Mouse (Mus musculus) embryonic facial prominence, embryonic 10.5 days (tissue): ENCODE measurements around the gene Lrrc8c. TPM values are rescaled to one million over a fixed set of nuclear protein-coding genes. Genes with fewer than 3 reads are reported as not detected.

Source experiments
- DNase-seq: peaks from one replicate; pipeline ENCODE4 v3.0.0-alpha.2; 2017; ENCODE audit warnings: low spot score
- H3K27ac ChIP-seq: fragments of 300-500 bp; sonication (generic); replicated peaks from 2 replicates; pipeline ENCODE4 v1.5.1; 2016; ENCODE audit warnings: mild to moderate bottlenecking
- H3K27me3 ChIP-seq: fragments of 300-500 bp; sonication (generic); replicated peaks from 2 replicates; pipeline ENCODE4 v1.6.1; 2016; ENCODE audit warnings: low read depth, mild to moderate bottlenecking; ENCODE audit not compliant: poor library complexity, severe bottlenecking
- H3K36me3 ChIP-seq: fragments of 300-500 bp; sonication (generic); replicated peaks from 2 replicates; pipeline ENCODE4 v1.6.1; 2016; ENCODE audit warnings: mild to moderate bottlenecking, moderate library complexity
- H3K4me1 ChIP-seq: fragments of 300-500 bp; sonication (generic); 2 replicates; pipeline ENCODE4 v1.6.1; 2016
- H3K4me3 ChIP-seq: fragments of 300-500 bp; sonication (generic); 2 replicates; pipeline ENCODE4 v1.5.1; 2016; ENCODE audit warnings: mild to moderate bottlenecking, moderate library complexity
- H3K9me3 ChIP-seq: fragments of 300-500 bp; sonication (generic); 2 replicates; pipeline ENCODE4 v1.6.1; 2016; ENCODE audit warnings: mild to moderate bottlenecking
- WGBS: fragments of 180-500 bp; shearing (Covaris S2); methylation state at CpG from one replicate; pipeline ENCODE4 v1.1.7; 2016; 5-methylcytosine and 5-hydroxymethylcytosine counted together
- polyA plus RNA-seq: library from polyadenylated mRNA; unstranded; fragments of >200 nt; fragmentation: Nextera tagmentation; extraction: Ambion mirVana; gene quantifications from 2 replicates; pipeline ENCODE4 v1.2.1, GENCODE M21; 2016

The Lrrc8c gene
- polyA plus RNA-seq, 1 experiment from 2014 or later: 10.8 TPM

GRCm38 (mm10) chr5:105516290-105516689 lies 2.9 kb upstream of the Lrrc8c start:
- Histone ChIP-seq H3K36me3 (no peaks in the 10 kb centered on the region), H3K4me1 (peaks cover 51% of the 10 kb centered on the region), H3K4me3 (no peak overlapping the region), H3K9me3 (no peaks in the 10 kb centered on the region), H3K27me3 (peaks cover 31% of the 10 kb centered on the region), H3K27ac (no peak overlapping the region)
- DNase-seq: no peak
- 56% methylated on average over 3 of the region's 3 CpGs for WGBS

GRCm38 (mm10) chr5:105517992-105518625 lies 1.1 kb upstream of the Lrrc8c start:
- Histone ChIP-seq H3K4me1 (peaks cover 51% of the 10 kb centered on the region), H3K27ac (peak overlapping the region; percentile 89; the same call in 1 of the 2 replicates), H3K9me3 (no peaks in the 10 kb centered on the region), H3K36me3 (no peaks in the 10 kb centered on the region), H3K27me3 (peaks cover 31% of the 10 kb centered on the region), H3K4me3 (peak overlapping the region; percentile 84)
- 25% methylated on average over 7 of the region's 7 CpGs for WGBS
- DNase-seq: no peak

GRCm38 (mm10) chr5:105518626-105519095 lies 527 bp upstream of the Lrrc8c start:
- Histone ChIP-seq H3K4me1 (peaks cover 51% of the 10 kb centered on the region), H3K27ac (peak overlapping the region; percentile 89), H3K36me3 (no peaks in the 10 kb centered on the region), H3K4me3 (peak overlapping the region; percentile 84), H3K9me3 (no peaks in the 10 kb centered on the region), H3K27me3 (peaks cover 31% of the 10 kb centered on the region)
- 2% methylated on average over 16 of the region's 16 CpGs for WGBS
- no peak for DNase-seq

GRCm38 (mm10) chr5:105519976-105520300 lies 750 bp downstream of the Lrrc8c start:
- WGBS: 3% methylated on average over 5 of the region's 5 CpGs
- H3K27me3 ChIP-seq: peaks cover 31% of the 10 kb centered on the region
- H3K27ac ChIP-seq: peak overlapping the region; percentile 89
- no peaks in the 10 kb centered on the region; the same call in 1 of the 2 replicates for H3K36me3 ChIP-seq
- peak overlapping the region; percentile 84 for H3K4me3 ChIP-seq
- H3K4me1 ChIP-seq: peaks cover 49% of the 10 kb centered on the region
- no peak for DNase-seq
- no peaks in the 10 kb centered on the region for H3K9me3 ChIP-seq

DNA sequence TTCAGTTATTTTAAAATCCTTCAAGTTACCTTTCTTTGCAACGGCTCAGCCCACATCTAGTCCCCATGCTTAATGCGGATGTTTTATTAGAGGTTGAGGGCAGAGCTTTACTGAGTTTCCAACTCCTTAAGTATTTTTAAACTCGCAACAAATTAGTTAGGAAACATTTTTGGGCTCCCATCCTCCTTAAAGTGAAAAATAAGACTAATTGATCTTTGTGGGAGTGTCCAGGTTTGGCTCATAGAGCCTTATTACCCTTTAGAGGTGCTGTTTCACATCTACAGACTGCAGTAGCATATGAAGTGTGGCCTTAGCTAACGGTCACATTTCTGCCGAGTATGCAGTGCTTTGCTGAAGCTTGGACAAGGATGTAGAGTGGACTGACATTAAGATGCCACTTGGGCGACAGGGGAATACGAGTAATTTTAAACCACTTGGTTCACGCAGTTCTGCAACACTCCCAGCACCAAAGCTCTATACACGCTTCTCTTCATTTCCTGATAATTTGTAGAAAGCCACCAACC lies 1.3 kb downstream of the Lrrc8c start:
- H3K27me3 ChIP-seq: peaks cover 31% of the 10 kb centered on the region
- no peaks in the 10 kb centered on the region; the same call in 1 of the 2 replicates for H3K36me3 ChIP-seq
- peak overlapping the region; percentile 89; the same call in 1 of the 2 replicates for H3K27ac ChIP-seq
- no peak for DNase-seq
- WGBS: 58% methylated on average over 9 of the region's 9 CpGs
- H3K4me3 ChIP-seq: peak overlapping the region; percentile 84
- H3K9me3 ChIP-seq: no peaks in the 10 kb centered on the region
- H3K4me1 ChIP-seq: peaks cover 44% of the 10 kb centered on the region

DNA sequence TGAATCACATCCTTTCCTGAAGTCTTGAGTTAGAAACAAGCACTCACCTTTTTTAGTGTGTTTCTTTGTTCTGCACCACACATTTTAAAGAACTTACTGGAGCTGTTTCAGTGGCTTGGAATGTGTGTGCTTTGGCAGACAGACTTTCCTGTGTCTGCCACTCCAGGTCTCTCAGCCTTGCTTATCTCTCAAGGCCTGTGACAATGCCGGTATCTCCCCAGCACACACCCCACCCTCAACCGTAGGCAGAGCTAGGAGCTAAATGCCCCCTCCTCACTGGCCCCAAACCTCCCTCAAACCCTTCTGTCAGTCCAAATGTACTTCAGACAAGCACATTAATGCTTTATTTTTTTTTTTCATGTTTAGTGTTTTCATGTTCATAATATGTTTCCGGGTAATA lies 4.3 kb downstream of the Lrrc8c start:
- no peak overlapping the region for H3K27ac ChIP-seq
- DNase-seq: no peak
- H3K4me1 ChIP-seq: peaks cover 21% of the 10 kb centered on the region
- H3K36me3 ChIP-seq: peaks cover 5% of the 10 kb centered on the region; the same call in 1 of the 2 replicates
- H3K27me3 ChIP-seq: peaks cover 12% of the 10 kb centered on the region; the same call in 1 of the 2 replicates
- WGBS: 79% methylated on average over 3 of the region's 3 CpGs
- no peaks in the 10 kb centered on the region for H3K9me3 ChIP-seq
- H3K4me3 ChIP-seq: no peak overlapping the region

DNA sequence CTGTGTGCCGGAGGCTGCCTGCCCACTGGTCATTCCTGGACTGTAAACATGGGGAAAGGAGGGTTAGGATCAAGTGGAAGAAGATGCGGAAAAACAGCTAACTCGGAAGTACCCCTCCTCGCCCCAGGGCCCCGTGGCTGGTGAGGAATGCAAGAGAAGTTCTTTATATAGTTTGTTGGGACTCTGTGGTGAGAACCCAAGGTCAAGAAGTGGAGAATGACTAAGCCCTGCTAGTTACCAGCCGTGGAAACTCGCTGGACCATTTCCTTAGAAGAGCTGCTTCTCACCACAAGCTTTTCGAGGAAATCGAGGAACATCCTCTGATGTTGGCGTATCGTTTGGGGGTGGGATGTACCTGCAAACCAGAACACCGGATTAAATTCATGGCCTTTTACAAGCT lies 5.8 kb downstream of the Lrrc8c start:
- no peak overlapping the region for H3K27ac ChIP-seq
- 91% methylated on average over 12 of the region's 12 CpGs for WGBS
- no peaks in the 10 kb centered on the region for H3K9me3 ChIP-seq
- peaks cover 11% of the 10 kb centered on the region; the same call in 1 of the 2 replicates for H3K27me3 ChIP-seq
- peaks cover 5% of the 10 kb centered on the region; the same call in 1 of the 2 replicates for H3K36me3 ChIP-seq
- no peak overlapping the region for H3K4me3 ChIP-seq
- DNase-seq: no peak
- H3K4me1 ChIP-seq: peaks cover 8% of the 10 kb centered on the region

- DNase-seq: no peak
- no peaks in the 10 kb centered on the region for H3K9me3 ChIP-seq
- peaks cover 1% of the 10 kb centered on the region; the same call in 1 of the 2 replicates for H3K27me3 ChIP-seq
- H3K27ac ChIP-seq: no peak overlapping the region
- peaks cover 5% of the 10 kb centered on the region; the same call in 1 of the 2 replicates for H3K36me3 ChIP-seq
- no peaks in the 10 kb centered on the region for H3K4me1 ChIP-seq
- H3K4me3 ChIP-seq: no peak overlapping the region
- WGBS: 92% methylated on average over 4 of the region's 4 CpGs
Measured at GRCm38 (mm10) chr5:105526107-105526645, 7.0 kb downstream of the Lrrc8c start.

DNA sequence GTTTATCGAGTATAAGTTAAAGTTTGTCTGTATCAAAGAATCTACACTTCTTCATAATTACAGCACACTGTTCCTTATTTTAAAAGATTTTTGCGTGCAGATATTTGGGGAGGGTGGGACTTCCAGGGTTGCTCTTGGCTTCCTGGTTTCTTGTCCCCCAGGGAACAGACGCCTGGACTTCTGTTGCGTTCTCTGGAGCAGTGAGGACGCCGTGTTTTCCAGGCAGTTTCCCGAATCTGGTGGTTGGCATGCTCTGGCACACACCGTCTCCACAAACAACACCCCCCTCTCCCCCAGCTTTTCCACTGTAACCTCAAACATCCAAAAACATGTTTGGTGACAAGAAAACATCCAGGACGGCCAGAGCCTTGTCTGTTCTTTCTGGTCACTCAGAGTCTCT lies 7.6 kb downstream of the Lrrc8c start:
- no peak overlapping the region for H3K27ac ChIP-seq
- H3K4me3 ChIP-seq: no peak overlapping the region
- no peaks in the 10 kb centered on the region for H3K4me1 ChIP-seq
- no peaks in the 10 kb centered on the region for H3K9me3 ChIP-seq
- no peak for DNase-seq
- peaks cover 5% of the 10 kb centered on the region; the same call in 1 of the 2 replicates for H3K36me3 ChIP-seq
- 91% methylated on average over 9 of the region's 9 CpGs for WGBS
- no peaks in the 10 kb centered on the region for H3K27me3 ChIP-seq

- Histone ChIP-seq H3K27me3 (no peaks in the 10 kb centered on the region), H3K36me3 (peaks cover 5% of the 10 kb centered on the region; the same call in 1 of the 2 replicates), H3K4me1 (no peaks in the 10 kb centered on the region), H3K4me3 (no peak overlapping the region), H3K9me3 (no peaks in the 10 kb centered on the region), H3K27ac (no peak overlapping the region)
- WGBS: 93% methylated on average over 23 of the region's 23 CpGs
- DNase-seq: no peak
Measured at GRCm38 (mm10) chr5:105527477-105528331, 8.5 kb downstream of the Lrrc8c start.

GRCm38 (mm10) chr5:105530576-105530975 lies 11.4 kb downstream of the Lrrc8c start:
- no peak overlapping the region for H3K27ac ChIP-seq
- H3K9me3 ChIP-seq: no peaks in the 10 kb centered on the region
- 0 out of 2 replicates have a peak, but pooled peaks cover 5% of the 10 kb centered on the region for H3K36me3 ChIP-seq
- H3K4me1 ChIP-seq: no peaks in the 10 kb centered on the region
- DNase-seq: no peak
- no peaks in the 10 kb centered on the region for H3K27me3 ChIP-seq
- no peak overlapping the region for H3K4me3 ChIP-seq
- 86% methylated on average over 6 of the region's 6 CpGs for WGBS

DNA sequence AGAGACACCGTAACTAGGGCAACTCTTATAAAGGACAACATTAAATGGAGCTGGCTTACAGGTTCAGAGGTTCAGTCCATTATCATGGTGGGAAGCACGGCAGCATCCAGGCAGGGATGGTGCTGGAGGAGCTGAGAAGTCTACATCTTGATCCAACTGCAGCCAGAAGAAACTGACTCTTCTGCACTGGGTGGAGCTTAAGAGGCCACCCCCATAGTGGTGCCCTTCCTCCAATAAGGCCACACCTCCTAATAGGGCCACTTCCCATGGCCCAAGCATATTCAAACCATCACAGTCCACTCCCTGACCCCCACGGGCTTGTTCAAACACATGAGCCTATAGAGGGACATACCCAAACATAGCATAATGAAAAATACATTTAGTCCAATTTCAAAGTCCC lies 16.0 kb downstream of the Lrrc8c start:
- no peak overlapping the region for H3K4me3 ChIP-seq
- WGBS: 91% methylated on average over 3 of the region's 3 CpGs
- H3K27ac ChIP-seq: no peak overlapping the region
- H3K27me3 ChIP-seq: no peaks in the 10 kb centered on the region
- DNase-seq: no peak
- H3K9me3 ChIP-seq: no peaks in the 10 kb centered on the region
- peaks cover 10% of the 10 kb centered on the region for H3K4me1 ChIP-seq
- peaks cover 1% of the 10 kb centered on the region; the same call in 1 of the 2 replicates for H3K36me3 ChIP-seq
